Mouse (Mus musculus) midbrain, embryonic 11.5 days (tissue): ENCODE data around the gene Aipl1. TPM values are rescaled to one million over a fixed set of nuclear protein-coding genes. Genes with fewer than 3 reads are reported as not detected.

Experiments used
- ATAC-seq: fragments of 200-750 bp; cut with Nextera tagmentation; 2 replicates; pipeline ENCODE4 v1.8.0; 2017; ENCODE audit warnings: moderate TSS enrichment, moderate library complexity; ENCODE audit not compliant: low FRiP score
- DNase-seq: peaks from one replicate; pipeline ENCODE4 v3.0.0; 2015; ENCODE audit warnings: low spot score; ENCODE audit errors: missing footprints
- H3K27ac ChIP-seq: fragments of 300-500 bp; sonication (generic); 2 replicates; pipeline ENCODE4 v1.5.1; 2014; ENCODE audit warnings: low read depth, low read length
- H3K27me3 ChIP-seq: fragments of 300-500 bp; sonication (generic); 2 replicates; pipeline ENCODE4 v1.6.1; 2014; ENCODE audit warnings: mild to moderate bottlenecking, low read length, moderate library complexity, mixed read lengths; ENCODE audit not compliant: control insufficient read depth, insufficient read depth
- H3K36me3 ChIP-seq: fragments of 300-500 bp; sonication (generic); 2 replicates; pipeline ENCODE4 v1.6.1; 2014; ENCODE audit warnings: mild to moderate bottlenecking, low read length, moderate library complexity, mixed read lengths; ENCODE audit not compliant: control insufficient read depth, insufficient read depth
- H3K4me1 ChIP-seq: fragments of 300-500 bp; sonication (generic); 2 replicates; pipeline ENCODE4 v1.6.1; 2014; ENCODE audit warnings: low read length; ENCODE audit not compliant: control insufficient read depth, insufficient read depth
- H3K4me2 ChIP-seq: fragments of 300-500 bp; sonication (generic); 2 replicates; pipeline ENCODE4 v1.6.1; 2014; ENCODE audit warnings: mild to moderate bottlenecking, moderate library complexity
- H3K4me3 ChIP-seq: fragments of 300-500 bp; sonication (generic); 2 replicates; pipeline ENCODE4 v1.5.1; 2014; ENCODE audit warnings: low read depth, low read length
- H3K9ac ChIP-seq: fragments of 300-500 bp; sonication (generic); 2 replicates; pipeline ENCODE4 v1.6.1; 2014; ENCODE audit warnings: low read length
- H3K9me3 ChIP-seq: fragments of 300-500 bp; sonication (generic); 2 replicates; pipeline ENCODE4 v1.6.1; 2016; ENCODE audit warnings: low read length; ENCODE audit not compliant: control insufficient read depth
- WGBS: fragments of 180-500 bp; shearing (Covaris S2); extraction: QIAGEN DNeasy Blood & Tissue Kit; methylation state at CpG from one replicate; pipeline ENCODE4 v1.1.7; 2014; 5-methylcytosine and 5-hydroxymethylcytosine counted together
- polyA plus RNA-seq: library from polyadenylated mRNA; unstranded; fragments of >200 nt; fragmentation: Nextera tagmentation; extraction: Ambion mirVana; gene quantifications from 2 replicates; pipeline ENCODE4 v1.2.1, GENCODE M21; 2014

The Aipl1 gene
- polyA plus RNA-seq, 1 experiment from 2014 or later: 0.44 TPM

DNA sequence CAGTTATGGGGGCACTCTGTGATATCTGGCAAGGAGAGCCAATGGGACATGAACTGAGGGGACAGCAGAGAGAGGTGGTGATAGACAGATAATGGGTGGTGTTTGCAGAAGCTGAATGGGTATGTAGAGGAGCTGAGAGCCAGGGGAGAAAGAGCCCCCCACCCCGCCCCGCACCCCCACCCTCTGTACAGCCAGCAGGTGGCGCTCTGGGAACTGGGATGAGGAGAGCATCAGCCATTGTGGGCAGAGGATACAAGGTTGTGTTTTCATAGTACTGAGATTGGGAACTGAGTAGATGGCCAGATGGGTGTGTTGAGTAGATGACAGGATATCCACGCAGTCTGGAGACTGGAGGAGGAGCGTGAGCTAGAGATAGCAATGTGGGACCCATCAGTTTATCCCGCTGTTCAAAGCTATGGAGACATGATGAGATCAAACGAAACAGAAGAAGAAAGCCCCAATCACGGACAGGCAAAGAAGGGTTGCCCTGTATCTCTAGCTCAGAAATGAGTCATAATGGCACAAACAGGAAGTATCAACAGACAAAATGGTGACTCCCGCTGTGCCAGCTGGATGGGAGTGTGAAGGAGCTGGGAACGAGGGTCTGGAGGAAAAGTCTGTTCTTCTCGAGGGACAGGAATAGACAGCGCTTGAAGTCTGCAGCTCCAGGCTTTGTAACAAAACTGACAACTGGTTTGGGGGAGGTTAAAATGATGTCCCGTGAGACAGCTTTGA is 20.6 kb downstream of the Aipl1 start:
- Histone ChIP-seq H3K9ac (no peak overlapping the region), H3K27ac (no peak overlapping the region), H3K4me3 (no peak overlapping the region), H3K9me3 (no peaks in the 10 kb centered on the region), H3K4me2 (no peak overlapping the region), H3K36me3 (no peaks in the 10 kb centered on the region), H3K27me3 (no peaks in the 10 kb centered on the region), H3K4me1 (peaks cover 3% of the 10 kb centered on the region)
- ATAC-seq: no peak
- 82% methylated on average over 13 of the region's 13 CpGs for WGBS
- no peak for DNase-seq

- Histone ChIP-seq H3K36me3 (no peaks in the 10 kb centered on the region), H3K27ac (no peak overlapping the region), H3K4me1 (peaks cover 9% of the 10 kb centered on the region), H3K9me3 (no peaks in the 10 kb centered on the region), H3K4me2 (no peak overlapping the region), H3K27me3 (no peaks in the 10 kb centered on the region), H3K9ac (no peak overlapping the region), H3K4me3 (no peak overlapping the region)
- DNase-seq: no peak
- 85% methylated on average over 4 of the region's 4 CpGs for WGBS
- ATAC-seq: no peak
Measured at GRCm38 (mm10) chr11:72014674-72015073, 22.6 kb downstream of the Aipl1 start.

DNA sequence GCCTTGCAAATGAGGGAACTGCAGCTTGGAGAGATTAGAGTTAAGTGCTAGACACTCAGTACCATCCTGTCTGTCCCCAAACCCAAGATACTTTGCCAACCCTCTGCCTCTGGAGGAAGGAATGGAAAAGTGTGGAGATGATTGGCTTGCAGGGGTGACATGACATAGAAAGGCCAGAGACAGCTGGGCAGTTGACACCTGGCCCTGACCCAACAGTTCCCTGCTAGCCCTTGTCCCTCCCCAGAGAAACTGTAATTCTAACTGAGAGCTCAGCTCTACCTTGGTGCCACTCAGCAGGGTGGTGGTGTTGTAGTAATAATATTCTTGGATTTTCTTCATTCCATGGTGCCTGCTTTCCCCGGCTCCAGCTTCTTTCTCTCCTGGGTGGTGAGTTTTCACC is 25.4 kb downstream of the Aipl1 start:
- H3K4me3 ChIP-seq: no peak overlapping the region
- no peak for DNase-seq
- no peak overlapping the region; the same call in 1 of the 2 replicates for H3K4me2 ChIP-seq
- no peak overlapping the region for H3K9ac ChIP-seq
- no peak for ATAC-seq
- no peaks in the 10 kb centered on the region for H3K36me3 ChIP-seq
- 0 out of 2 replicates have a peak overlapping the region, but pooled peaks have one; percentile 33 for H3K27ac ChIP-seq
- peaks cover 9% of the 10 kb centered on the region for H3K4me1 ChIP-seq
- H3K27me3 ChIP-seq: no peaks in the 10 kb centered on the region
- WGBS: 68% methylated on average over 1 of the region's 1 CpGs
- no peaks in the 10 kb centered on the region for H3K9me3 ChIP-seq

DNA sequence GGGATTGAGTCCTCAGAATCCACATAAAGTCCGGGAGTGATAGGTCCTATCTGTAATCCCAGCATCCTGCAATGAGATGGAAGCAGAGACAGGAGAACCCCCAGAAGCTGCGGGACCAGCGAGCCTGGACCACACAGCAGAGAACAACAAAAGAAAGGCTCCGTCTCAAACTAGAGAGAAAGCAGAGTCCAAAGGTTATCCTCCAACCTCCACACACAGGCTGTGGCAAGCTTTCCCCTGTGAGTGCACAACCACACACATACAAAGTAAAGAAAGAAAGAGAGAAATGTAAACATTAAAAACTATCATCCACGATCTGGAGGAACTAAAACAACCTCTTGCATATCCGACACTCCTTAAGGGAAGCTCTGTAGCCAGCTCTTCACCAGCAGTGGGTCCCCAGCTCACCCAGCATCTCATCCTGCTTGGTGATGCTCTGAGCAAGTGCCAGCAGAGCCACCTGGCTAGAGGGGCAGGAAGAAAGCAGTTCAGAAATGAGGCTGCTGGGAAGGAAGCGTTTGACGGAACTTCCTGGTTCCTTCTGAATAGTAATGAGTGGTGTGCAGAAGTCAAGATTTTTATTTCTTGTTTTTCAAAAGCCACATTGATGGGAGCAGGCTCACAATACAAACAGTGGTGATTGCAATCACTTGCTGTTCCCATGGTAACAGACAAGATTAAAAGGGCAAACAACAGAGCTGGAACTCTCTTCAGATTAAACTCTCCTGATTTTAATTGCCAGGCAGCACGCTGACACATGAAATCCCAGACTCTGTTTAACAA is 26.2 kb downstream of the Aipl1 start:
- H3K4me2 ChIP-seq: no peak overlapping the region; the same call in 1 of the 2 replicates
- ATAC-seq (peak; percentile 42; the same call in 1 of the 2 replicates), DNase-seq (peak; percentile 88)
- 0 out of 2 replicates have a peak overlapping the region, but pooled peaks have one; percentile 33 for H3K27ac ChIP-seq
- H3K4me3 ChIP-seq: no peak overlapping the region
- H3K4me1 ChIP-seq: peaks cover 9% of the 10 kb centered on the region
- no peaks in the 10 kb centered on the region for H3K9me3 ChIP-seq
- WGBS: 46% methylated on average over 9 of the region's 9 CpGs
- H3K9ac ChIP-seq: no peak overlapping the region
- H3K36me3 ChIP-seq: no peaks in the 10 kb centered on the region
- H3K27me3 ChIP-seq: no peaks in the 10 kb centered on the region

DNA sequence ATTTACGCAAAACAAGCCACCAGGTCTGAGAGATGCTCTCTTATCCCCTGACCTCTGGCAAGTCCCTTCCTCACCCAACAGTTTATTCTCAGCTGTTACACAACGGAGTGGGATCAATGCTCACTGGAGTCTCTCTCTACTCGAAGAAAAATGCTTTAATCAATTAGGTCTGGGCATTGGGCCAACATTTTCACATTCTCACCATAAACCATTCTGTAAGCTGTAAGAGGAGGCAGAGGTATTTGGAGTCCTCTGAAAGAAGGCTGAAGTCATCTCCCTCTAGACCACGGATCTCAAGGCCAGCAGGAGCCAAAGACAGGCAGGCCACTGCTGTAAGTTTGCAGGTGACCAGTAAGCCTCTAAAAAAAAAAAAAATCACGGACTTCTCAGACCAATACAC is 26.9 kb downstream of the Aipl1 start:
- no peak overlapping the region for H3K27ac ChIP-seq
- H3K4me2 ChIP-seq: no peak overlapping the region
- ATAC-seq (no peak), DNase-seq (no peak)
- no peaks in the 10 kb centered on the region for H3K9me3 ChIP-seq
- H3K27me3 ChIP-seq: no peaks in the 10 kb centered on the region
- H3K4me3 ChIP-seq: no peak overlapping the region
- peaks cover 9% of the 10 kb centered on the region for H3K4me1 ChIP-seq
- no peaks in the 10 kb centered on the region for H3K36me3 ChIP-seq
- no peak overlapping the region for H3K9ac ChIP-seq
- WGBS: 69% methylated on average over 5 of the region's 5 CpGs

DNA sequence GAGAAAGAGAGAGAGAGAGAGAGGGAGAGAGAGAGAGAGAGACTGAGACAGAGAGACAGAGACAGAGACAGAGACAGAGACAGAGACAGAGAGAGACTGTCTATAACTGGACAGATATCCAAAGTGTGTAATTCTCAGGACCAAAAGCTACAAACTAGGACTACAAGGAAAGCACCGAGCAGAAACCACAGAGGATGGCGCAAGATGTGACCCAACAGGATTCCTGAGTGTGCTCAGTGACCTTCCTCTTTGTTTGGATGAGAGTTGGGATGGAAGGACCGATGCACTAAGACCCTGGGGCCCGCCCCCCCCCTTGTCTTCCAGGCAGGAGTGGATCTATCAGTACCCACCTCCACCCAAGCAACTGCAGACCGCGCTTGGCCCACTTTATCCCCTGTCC is 31.8 kb downstream of the Aipl1 start:
- Histone ChIP-seq H3K4me1 (no peaks in the 10 kb centered on the region), H3K27me3 (no peaks in the 10 kb centered on the region), H3K4me2 (no peak overlapping the region), H3K27ac (no peak overlapping the region), H3K36me3 (no peaks in the 10 kb centered on the region), H3K4me3 (no peak overlapping the region), H3K9ac (no peak overlapping the region), H3K9me3 (no peaks in the 10 kb centered on the region)
- peak; percentile 71 for DNase-seq
- no peak for ATAC-seq
- WGBS: 80% methylated on average over 6 of the region's 6 CpGs

DNA sequence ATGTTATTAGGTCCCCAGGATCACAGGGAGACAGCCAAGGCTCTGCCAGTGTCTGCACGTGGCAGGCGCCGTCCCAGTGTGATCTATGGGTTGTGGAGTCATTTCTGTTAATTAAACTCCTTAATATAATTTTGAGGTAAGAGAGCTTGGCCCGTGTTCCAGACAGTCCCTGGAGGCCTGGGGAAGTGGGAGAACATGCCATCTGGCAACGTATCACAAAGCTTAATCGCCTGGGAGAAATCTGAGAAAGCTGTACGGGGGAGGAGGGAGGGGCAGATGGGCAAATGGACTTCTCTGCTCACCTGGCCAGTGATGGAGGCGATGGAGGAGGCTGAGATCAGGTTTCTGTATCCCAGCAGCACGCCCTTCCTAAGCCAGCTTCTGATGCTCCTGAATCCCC is 34.1 kb downstream of the Aipl1 start:
- Histone ChIP-seq H3K9ac (no peak overlapping the region), H3K36me3 (no peaks in the 10 kb centered on the region), H3K9me3 (no peaks in the 10 kb centered on the region), H3K4me3 (no peak overlapping the region), H3K4me2 (no peak overlapping the region), H3K27ac (no peak overlapping the region), H3K27me3 (no peaks in the 10 kb centered on the region), H3K4me1 (no peaks in the 10 kb centered on the region)
- 72% methylated on average over 9 of the region's 9 CpGs for WGBS
- DNase-seq (no peak), ATAC-seq (no peak)

DNA sequence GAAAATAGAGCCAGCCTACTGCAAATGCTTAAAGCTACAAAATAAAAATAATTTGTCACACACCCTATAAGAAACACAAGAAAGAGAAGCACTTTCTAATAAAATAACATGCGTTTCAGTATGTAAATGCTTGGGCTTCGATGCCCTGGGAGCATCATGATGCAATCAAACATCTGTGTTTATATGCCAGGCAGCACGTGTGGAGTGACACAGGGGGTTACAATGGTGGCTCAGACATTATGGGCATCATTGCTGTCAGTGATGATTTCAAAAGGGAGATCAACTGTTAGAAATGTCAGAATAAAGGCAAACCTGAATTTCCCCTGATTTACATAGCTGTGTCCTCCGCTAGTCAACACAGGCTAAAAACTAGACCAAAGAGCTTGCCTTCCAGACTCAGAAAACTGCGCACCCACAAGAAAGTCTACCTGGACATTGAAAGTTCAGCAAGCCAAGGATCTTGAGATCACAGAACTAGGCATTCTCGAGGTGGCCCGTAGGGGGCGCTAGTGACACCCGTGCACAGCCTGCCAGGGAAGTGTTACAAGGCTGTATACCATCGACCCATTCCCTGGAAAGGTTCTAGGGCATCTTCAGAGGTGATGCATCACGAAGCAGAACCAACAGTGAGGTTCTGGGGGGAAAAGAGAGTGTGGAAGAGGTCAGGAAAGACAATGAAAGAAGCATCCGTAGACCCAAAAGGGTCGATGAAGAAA is 35.0 kb downstream of the Aipl1 start:
- WGBS: 51% methylated on average over 13 of the region's 13 CpGs
- H3K27ac ChIP-seq: no peak overlapping the region
- no peaks in the 10 kb centered on the region for H3K9me3 ChIP-seq
- no peak for ATAC-seq
- no peaks in the 10 kb centered on the region for H3K36me3 ChIP-seq
- H3K4me1 ChIP-seq: no peaks in the 10 kb centered on the region
- H3K27me3 ChIP-seq: no peaks in the 10 kb centered on the region
- H3K4me3 ChIP-seq: no peak overlapping the region
- H3K4me2 ChIP-seq: no peak overlapping the region
- DNase-seq: peak; percentile 86
- no peak overlapping the region for H3K9ac ChIP-seq

DNA sequence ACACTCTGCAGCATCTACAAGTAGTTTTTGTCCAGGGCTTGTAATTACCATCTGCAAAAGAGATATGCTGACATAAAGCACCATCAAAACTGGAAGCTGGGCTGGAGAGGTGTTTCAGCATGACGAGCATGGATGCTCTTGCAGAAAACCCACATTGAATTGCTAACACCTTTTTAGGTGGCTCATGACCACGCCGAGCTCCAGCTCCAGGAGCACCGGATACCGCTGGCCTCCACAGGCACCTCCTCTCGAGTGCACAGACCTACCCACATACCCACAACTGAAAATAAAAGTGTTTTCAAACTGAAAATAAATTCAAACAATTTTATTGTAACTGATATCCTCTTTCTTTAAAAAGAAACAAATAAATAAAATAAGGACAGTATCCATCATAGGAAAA is 37.1 kb downstream of the Aipl1 start:
- no peak overlapping the region for H3K9ac ChIP-seq
- WGBS: 88% methylated on average over 6 of the region's 6 CpGs
- H3K4me1 ChIP-seq: peaks cover 10% of the 10 kb centered on the region
- H3K27ac ChIP-seq: no peak overlapping the region
- no peaks in the 10 kb centered on the region for H3K36me3 ChIP-seq
- no peaks in the 10 kb centered on the region for H3K9me3 ChIP-seq
- H3K4me3 ChIP-seq: no peak overlapping the region
- DNase-seq (peak; percentile 35), ATAC-seq (no peak)
- no peaks in the 10 kb centered on the region for H3K27me3 ChIP-seq
- H3K4me2 ChIP-seq: no peak overlapping the region
